Mouse (Mus musculus) 416B (cell line): ENCODE data around the gene Sypl2.

ENCODE experiments used
- DNase-seq: peaks from one replicate; pipeline ENCODE4 v3.0.0; 2011; ENCODE audit warnings: low read depth

Gene Sypl2

GRCm38 (mm10) chr3:108205601-108206000, 20.8 kb downstream of the Sypl2 start:
- no peak for DNase-seq

GRCm38 (mm10) chr3:108204470-108204869, 22.0 kb downstream of the Sypl2 start:
- no peak for DNase-seq

- DNase-seq = peak; percentile 69
Observed at GRCm38 (mm10) chr3:108203621-108204325, 22.7 kb downstream of the Sypl2 start.

GRCm38 (mm10) chr3:108203212-108203611, 23.2 kb downstream of the Sypl2 start:
- no peak for DNase-seq

GRCm38 (mm10) chr3:108202506-108202905, 23.9 kb downstream of the Sypl2 start:
- no peak for DNase-seq

GRCm38 (mm10) chr3:108200329-108201323, 25.8 kb downstream of the Sypl2 start, which contains the start of gene Cyb561d1:
TSS of gene Cyb561d1 (minus strand) at chr3:108201212.
- peak; percentile 96 for DNase-seq

- no peak for DNase-seq
Observed at GRCm38 (mm10) chr3:108199231-108199630, 27.2 kb downstream of the Sypl2 start.

- DNase-seq = no peak
Observed at GRCm38 (mm10) chr3:108197066-108197497, 29.4 kb downstream of the Sypl2 start.

- no peak for DNase-seq
Observed at GRCm38 (mm10) chr3:108195941-108196590, 30.4 kb downstream of the Sypl2 start.

GRCm38 (mm10) chr3:108195287-108195686, 31.2 kb downstream of the Sypl2 start:
- DNase-seq = peak; percentile 97

- no peak for DNase-seq
Observed at GRCm38 (mm10) chr3:108193686-108194085, 32.8 kb downstream of the Sypl2 start.

GRCm38 (mm10) chr3:108189897-108190296, 36.6 kb downstream of the Sypl2 start:
- no peak for DNase-seq

GRCm38 (mm10) chr3:108188716-108189490, 37.5 kb downstream of the Sypl2 start:
- no peak for DNase-seq

GRCm38 (mm10) chr3:108187111-108187795, 39.2 kb downstream of the Sypl2 start:
- DNase-seq = peak; percentile 26

- DNase-seq = peak; percentile 33
Observed at GRCm38 (mm10) chr3:108186098-108187047, 40.1 kb downstream of the Sypl2 start, which contains the start of gene Amigo1. TSS of gene Amigo1 (plus strand) at chr3:108186335.

- DNase-seq = no peak
Observed at GRCm38 (mm10) chr3:108185460-108186097, 40.9 kb downstream of the Sypl2 start.

- DNase-seq = no peak
Observed at GRCm38 (mm10) chr3:108184742-108185141, 41.7 kb downstream of the Sypl2 start.

- DNase-seq = no peak
Observed at GRCm38 (mm10) chr3:108180514-108180913, 45.9 kb downstream of the Sypl2 start.
